Mouse (Mus musculus) bone marrow macrophage, adult 2 months (primary cell): ENCODE data around the gene Rnf123.

Experiments
- CTCF ChIP-seq: IDR thresholded peaks from 2 replicates; pipeline ENCODE4 v1.5.1; 2012; ENCODE audit warnings: low read depth, mild to moderate bottlenecking, low read length, moderate library complexity
- POLR2A ChIP-seq: IDR thresholded peaks from 2 replicates; pipeline ENCODE4 v1.6.1; 2012; ENCODE audit warnings: mild to moderate bottlenecking, low read depth, low read length, borderline replicate concordance

DNA sequence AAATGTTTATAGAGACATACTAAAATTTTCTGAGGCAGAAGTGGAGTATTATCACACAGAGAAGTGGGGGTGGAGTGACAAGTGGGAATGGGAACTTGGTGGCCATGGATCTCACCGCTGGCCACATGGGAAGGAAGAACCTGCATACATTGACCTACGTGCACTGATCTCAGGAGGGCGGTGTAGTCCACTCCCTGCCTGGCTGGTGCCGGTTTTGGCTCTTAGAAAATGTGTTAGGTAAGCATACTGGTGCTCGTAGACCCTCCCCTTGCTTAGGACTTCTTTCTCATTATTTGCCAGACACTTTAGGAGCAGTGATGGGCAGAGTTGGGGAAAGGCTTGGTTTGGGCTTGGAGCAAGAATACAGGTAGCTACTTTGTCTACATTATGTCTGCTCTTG lies 75.1 kb downstream of the Rnf123 start:
- TF ChIP-seq CTCF (no peak), POLR2A (no peak)
